Mouse (Mus musculus): ENCODE data around the gene Brpf3.

DNA sequence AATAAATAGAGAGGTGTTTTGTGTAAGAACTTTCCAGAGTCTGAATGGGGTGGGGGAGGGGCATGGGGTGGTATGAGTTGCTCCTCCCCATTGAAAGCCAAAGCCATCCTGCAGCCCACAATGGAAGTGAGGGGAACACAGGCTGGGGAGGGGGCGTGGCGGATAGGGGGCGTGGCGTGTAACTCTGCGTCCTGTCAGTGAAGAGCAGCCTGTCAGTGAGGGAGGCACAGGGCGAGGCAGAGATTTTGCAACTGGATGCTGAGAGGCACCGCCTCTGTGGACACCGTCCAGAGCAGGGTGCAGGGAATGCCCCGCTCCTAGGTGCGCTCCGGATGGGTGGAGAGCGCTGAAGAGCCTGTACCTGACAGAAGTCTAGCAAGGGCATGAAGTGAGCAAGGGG lies 57.3 kb downstream of the Brpf3 start, which contains the start of gene Pnpla1:
- no peak for TF ChIP-seq CTCF (IDR thresholded peaks at IDR 0.05; ENCODE audit: low read depth)
- TF ChIP-seq EP300 (IDR thresholded peaks at IDR 0.05; ENCODE audit: low read depth): no peak

Measured in liver, embryonic 14.5 days (tissue).